Mouse (Mus musculus): ENCODE results near the gene Dip2c. TPM values are rescaled to one million over a fixed set of nuclear protein-coding genes. Genes with fewer than 3 reads are reported as not detected.

Gene Dip2c
- polyA plus RNA-seq, 1 experiment from 2014 or later, result 4.9 TPM

DNA sequence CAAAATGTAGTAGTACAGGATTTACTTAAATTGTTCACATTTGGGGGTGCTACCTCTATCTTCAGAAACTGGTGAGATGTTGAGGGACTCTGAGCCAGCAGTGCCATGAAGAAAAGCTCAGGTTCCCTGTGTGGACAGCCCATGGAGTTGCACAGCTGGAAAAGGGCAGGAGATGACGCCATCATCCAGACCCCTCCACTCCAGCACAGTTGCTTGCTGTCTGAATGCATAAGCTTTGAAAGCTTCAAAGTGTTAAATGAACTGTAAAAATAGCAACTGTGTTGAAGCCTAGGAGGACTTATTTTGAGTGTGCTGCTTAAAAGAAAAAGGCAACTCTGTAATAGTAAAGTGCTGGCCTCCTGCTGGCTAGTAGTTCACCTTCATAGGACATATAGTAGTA lies 122.5 kb downstream of the Dip2c start:
- no peak overlapping the region for H3K27ac ChIP-seq
- 81% methylated on average over 1 of the region's 1 CpGs for WGBS
- no peaks in the 10 kb centered on the region for H3K36me3 ChIP-seq
- H3K27me3 ChIP-seq (ENCODE audit: low read depth, poor library complexity, severe bottlenecking), result no peaks in the 10 kb centered on the region
- no peaks in the 10 kb centered on the region for H3K4me1 ChIP-seq
- no peaks in the 10 kb centered on the region for H3K9me3 ChIP-seq (replicated peaks)
- H3K4me3 ChIP-seq, result no peak overlapping the region
- no peak for DNase-seq (ENCODE audit: low spot score)

DNA sequence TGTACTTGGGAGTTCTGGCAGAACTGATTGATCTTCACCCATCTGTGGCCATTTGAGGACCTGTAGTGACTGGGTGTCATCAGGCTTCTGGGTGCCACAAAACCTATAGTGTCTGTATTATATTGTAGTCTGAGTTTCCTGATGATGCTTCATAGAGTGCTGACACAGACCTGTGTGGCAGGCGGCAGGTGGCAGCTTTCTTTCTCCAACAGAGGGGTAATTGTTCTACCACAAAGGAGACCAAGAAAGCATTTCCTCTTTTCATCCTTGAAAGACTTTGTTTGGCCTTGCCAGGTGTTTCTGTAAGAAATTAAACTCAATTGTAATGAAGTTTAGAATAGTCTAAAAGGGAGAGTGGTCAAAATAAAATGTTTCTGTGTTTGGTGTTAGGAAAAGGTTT lies 129.1 kb downstream of the Dip2c start:
- Histone ChIP-seq H3K4me1 (no peaks in the 10 kb centered on the region), H3K27me3 (ENCODE audit: low read depth, poor library complexity, severe bottlenecking) (no peaks in the 10 kb centered on the region)
- WGBS, result 67% methylated on average over 1 of the region's 1 CpGs

DNA sequence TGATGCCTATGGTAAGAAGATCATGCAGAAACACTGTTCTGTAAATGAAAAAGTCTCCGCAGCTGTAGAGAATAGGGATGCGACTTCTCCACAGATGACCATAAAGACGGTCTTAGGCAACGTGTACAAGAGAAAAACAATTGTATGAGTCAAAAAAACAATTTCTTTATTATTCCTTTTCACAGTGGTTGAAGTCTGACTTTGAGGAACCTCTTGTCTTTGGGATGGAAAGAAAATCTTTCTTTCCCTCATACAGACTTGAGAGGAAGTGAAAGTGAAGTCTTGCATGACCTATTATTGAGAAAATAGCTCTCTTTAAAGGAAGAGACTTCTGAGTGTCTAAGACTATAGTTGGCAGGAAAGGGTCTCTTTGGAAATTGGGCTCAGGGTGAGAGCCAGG lies 132.7 kb downstream of the Dip2c start:
- no peak overlapping the region for H3K4me3 ChIP-seq
- H3K9me3 ChIP-seq (replicated peaks), result no peaks in the 10 kb centered on the region
- no peaks in the 10 kb centered on the region for H3K4me1 ChIP-seq
- WGBS, result 94% methylated on average over 4 of the region's 4 CpGs
- no peak overlapping the region for H3K27ac ChIP-seq
- no peak for DNase-seq (ENCODE audit: low spot score)
- H3K27me3 ChIP-seq (ENCODE audit: low read depth, poor library complexity, severe bottlenecking), result no peaks in the 10 kb centered on the region
- no peaks in the 10 kb centered on the region for H3K36me3 ChIP-seq

More for the DNA sequence above, 129.1 kb downstream of the Dip2c start:
- DNase-seq (ENCODE audit: low spot score), result no peak
- H3K27ac ChIP-seq, result no peak overlapping the region
- no peaks in the 10 kb centered on the region for H3K36me3 ChIP-seq
- no peak overlapping the region for H3K4me3 ChIP-seq
- no peaks in the 10 kb centered on the region for H3K9me3 ChIP-seq (replicated peaks)

DNA sequence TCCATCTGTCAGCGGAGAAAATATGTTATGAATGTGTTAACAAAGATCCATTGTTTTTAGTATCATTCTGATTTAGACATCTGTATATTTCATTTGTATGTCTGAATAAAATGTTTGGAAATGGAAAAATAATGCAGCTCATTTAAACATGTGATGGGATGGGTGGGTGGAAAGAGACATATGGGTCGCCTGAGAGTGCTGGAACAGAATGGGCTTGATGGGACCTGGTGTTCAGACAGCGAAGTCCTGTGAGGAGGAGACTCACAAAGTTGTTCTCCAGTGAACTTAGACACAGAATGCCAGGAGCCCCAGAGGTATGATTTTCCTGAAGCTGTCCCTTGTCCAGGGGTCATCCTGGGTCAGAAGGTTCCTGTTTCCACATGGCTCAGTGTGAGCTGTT lies 142.1 kb downstream of the Dip2c start:
- DNase-seq (ENCODE audit: low spot score), result no peak
- H3K36me3 ChIP-seq, result no peaks in the 10 kb centered on the region
- no peaks in the 10 kb centered on the region for H3K27me3 ChIP-seq (ENCODE audit: low read depth, poor library complexity, severe bottlenecking)
- H3K4me3 ChIP-seq, result no peak overlapping the region
- no peak overlapping the region for H3K27ac ChIP-seq
- H3K4me1 ChIP-seq, result no peaks in the 10 kb centered on the region
- H3K9me3 ChIP-seq (replicated peaks), result no peaks in the 10 kb centered on the region
- WGBS, result 83% methylated on average over 3 of the region's 3 CpGs

DNA sequence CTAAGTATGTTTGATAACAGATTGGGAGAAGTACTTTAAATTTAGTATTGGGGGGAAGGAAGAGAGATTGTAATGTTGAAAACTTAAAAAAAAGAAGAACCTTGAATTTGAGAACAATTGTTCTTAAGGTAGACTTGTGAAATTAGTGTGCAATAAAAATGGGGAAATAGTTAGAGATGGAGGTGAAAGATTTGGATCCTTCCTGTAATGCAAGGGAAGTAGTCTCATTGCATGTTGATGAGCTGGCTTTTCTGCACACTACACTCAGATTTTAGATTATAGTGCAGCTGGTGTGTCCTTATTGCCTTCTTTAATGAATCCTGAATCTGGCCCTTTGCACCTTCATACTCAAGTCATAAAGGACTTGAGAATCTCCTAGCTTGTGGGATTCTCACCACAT lies 142.9 kb downstream of the Dip2c start:
- DNase-seq (ENCODE audit: low spot score), result no peak
- H3K36me3 ChIP-seq, result no peaks in the 10 kb centered on the region
- no peaks in the 10 kb centered on the region for H3K27me3 ChIP-seq (ENCODE audit: low read depth, poor library complexity, severe bottlenecking)
- H3K4me1 ChIP-seq, result no peaks in the 10 kb centered on the region
- no peaks in the 10 kb centered on the region for H3K9me3 ChIP-seq (replicated peaks)
- no peak overlapping the region for H3K4me3 ChIP-seq
- no peak overlapping the region for H3K27ac ChIP-seq

DNA sequence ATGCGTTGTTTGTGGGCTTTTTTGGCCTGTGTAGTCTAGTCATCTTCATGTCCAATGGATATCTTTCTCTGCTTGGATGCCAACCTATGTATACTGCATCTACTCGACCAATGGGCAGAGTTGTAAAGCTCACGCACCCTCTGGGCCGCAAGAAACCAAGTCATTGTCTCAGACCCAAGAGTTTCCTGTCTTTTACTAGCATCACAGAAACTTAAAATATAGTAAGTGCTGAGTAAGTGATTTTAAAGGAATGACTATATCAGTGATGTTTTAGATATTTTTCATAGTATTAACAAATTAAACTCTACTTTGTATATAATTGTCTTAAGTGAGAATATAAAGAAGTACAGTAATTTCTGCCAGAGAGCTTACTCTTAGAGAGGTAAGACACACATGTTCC lies 145.6 kb downstream of the Dip2c start:
- no peaks in the 10 kb centered on the region for H3K36me3 ChIP-seq
- 97% methylated on average over 4 of the region's 4 CpGs for WGBS
- H3K27ac ChIP-seq, result no peak overlapping the region
- no peaks in the 10 kb centered on the region for H3K27me3 ChIP-seq (ENCODE audit: low read depth, poor library complexity, severe bottlenecking)
- H3K4me1 ChIP-seq, result no peaks in the 10 kb centered on the region
- no peaks in the 10 kb centered on the region for H3K9me3 ChIP-seq (replicated peaks)
- no peak overlapping the region for H3K4me3 ChIP-seq
- DNase-seq (ENCODE audit: low spot score), result no peak

DNA sequence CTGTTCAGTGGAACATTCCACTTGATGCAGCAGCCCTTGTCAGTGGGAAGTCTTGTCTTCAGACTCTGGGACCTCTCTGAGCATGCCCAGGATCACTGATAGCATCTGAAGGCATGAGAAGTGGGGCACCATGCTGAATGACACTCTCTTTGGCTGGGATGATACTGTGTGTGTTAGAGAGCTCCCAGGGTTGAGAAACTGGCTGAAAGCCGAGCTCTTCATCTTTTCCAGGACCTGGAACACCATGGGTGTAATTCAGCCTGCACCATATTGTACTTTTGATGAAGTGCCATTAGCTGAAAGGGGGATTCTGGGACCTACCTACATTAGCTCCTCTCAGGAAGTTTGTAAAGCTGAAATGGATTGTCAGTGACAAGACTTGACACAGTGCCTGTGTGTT lies 146.5 kb downstream of the Dip2c start:
- no peaks in the 10 kb centered on the region for H3K27me3 ChIP-seq (ENCODE audit: low read depth, poor library complexity, severe bottlenecking)
- no peak overlapping the region for H3K4me3 ChIP-seq
- WGBS, result 75% methylated on average over 1 of the region's 1 CpGs
- no peak overlapping the region for H3K27ac ChIP-seq
- H3K36me3 ChIP-seq, result no peaks in the 10 kb centered on the region
- no peaks in the 10 kb centered on the region for H3K4me1 ChIP-seq
- DNase-seq (ENCODE audit: low spot score), result no peak
- no peaks in the 10 kb centered on the region for H3K9me3 ChIP-seq (replicated peaks)

DNA sequence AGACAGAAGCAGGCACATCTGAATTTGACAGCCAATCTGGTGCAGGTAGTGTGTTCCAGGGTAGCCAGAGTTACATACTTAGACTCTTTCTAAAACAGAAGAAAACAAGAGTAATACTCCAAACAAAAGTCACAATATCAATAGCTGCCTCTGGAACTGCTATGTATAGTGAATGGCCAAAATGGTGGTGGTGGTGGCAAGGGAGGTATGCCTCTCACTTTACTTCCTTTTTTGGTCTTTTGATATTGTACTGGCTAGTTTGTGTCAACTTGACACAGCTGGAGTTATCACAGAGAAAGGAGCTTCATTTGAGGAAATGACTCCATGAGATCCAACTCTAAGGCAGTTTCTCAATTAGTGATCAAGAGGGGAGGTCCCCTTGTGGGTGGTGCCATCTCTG lies 148.1 kb downstream of the Dip2c start:
- no peaks in the 10 kb centered on the region for H3K9me3 ChIP-seq (replicated peaks)
- H3K27ac ChIP-seq, result no peak overlapping the region
- no peak for DNase-seq (ENCODE audit: low spot score)
- no peak overlapping the region for H3K4me3 ChIP-seq
- H3K4me1 ChIP-seq, result no peaks in the 10 kb centered on the region
- no peaks in the 10 kb centered on the region for H3K36me3 ChIP-seq
- H3K27me3 ChIP-seq (ENCODE audit: low read depth, poor library complexity, severe bottlenecking), result no peaks in the 10 kb centered on the region

DNA sequence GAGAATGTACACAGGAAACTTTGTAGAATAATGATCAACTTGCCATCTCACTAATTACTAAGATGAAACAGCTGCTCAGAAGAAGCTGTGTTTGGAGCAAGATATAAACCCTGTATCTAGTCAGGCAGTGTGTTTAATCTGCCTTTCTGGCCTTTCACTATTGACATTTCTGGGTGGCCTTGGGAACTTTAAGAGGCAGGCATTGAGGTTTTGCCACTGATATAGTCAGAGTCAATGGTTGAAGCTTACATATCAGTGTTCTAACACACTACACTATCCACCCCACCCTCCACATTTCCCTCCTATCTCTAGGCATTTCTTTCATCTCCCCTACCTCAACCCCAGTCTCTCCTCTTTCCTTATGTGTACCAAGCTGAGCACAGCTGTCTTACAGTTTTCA lies 149.9 kb downstream of the Dip2c start:
- Histone ChIP-seq H3K4me3 (no peak overlapping the region), H3K27me3 (ENCODE audit: low read depth, poor library complexity, severe bottlenecking) (no peaks in the 10 kb centered on the region), H3K36me3 (no peaks in the 10 kb centered on the region), H3K9me3 (replicated peaks) (no peaks in the 10 kb centered on the region), H3K4me1 (no peaks in the 10 kb centered on the region), H3K27ac (no peak overlapping the region)
- DNase-seq (ENCODE audit: low spot score), result no peak

DNA sequence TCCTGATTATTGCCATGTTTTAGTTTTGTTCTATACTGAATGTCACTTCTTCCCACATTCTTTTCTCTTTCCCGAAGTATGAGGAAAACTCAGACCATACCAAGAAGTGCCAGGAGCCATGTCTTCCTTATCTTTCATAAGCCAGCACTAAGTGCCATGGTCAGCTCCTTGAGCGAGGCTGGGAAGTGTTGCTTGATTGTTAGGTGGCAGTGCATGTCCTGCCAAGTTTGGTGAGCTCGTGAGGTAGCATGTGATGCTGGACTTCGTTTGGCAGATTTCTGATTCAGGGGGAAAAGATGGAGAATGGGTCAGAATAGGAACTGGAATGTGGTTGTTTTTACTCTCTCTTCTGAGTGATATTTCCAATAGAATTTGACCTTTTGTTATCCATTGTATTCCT lies 150.5 kb downstream of the Dip2c start:
- Histone ChIP-seq H3K4me3 (no peak overlapping the region), H3K36me3 (no peaks in the 10 kb centered on the region), H3K27ac (no peak overlapping the region), H3K9me3 (replicated peaks) (no peaks in the 10 kb centered on the region), H3K27me3 (ENCODE audit: low read depth, poor library complexity, severe bottlenecking) (no peaks in the 10 kb centered on the region), H3K4me1 (no peaks in the 10 kb centered on the region)
- 81% methylated on average over 4 of the region's 4 CpGs for WGBS
- DNase-seq (ENCODE audit: low spot score), result no peak

DNA sequence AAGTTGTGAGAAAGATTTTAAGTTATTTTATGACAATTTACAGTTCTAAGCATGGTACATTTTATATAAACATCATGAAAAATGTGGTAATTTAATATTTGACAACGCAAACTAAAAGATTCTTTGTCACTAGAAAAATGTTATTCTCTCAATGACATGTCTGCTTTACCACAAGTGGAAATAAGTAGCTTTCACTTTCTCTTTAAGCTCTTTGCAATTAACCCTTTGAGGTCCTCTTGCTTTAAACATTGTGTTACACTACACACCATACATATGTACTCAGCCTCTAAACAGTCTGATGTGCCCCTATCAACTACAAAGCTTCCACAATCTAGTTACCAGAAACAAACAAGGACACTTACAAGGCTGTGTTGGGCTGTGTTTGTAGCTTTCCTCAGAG lies 153.6 kb downstream of the Dip2c start:
- Histone ChIP-seq H3K27ac (no peak overlapping the region), H3K27me3 (ENCODE audit: low read depth, poor library complexity, severe bottlenecking) (no peaks in the 10 kb centered on the region), H3K36me3 (no peaks in the 10 kb centered on the region), H3K9me3 (replicated peaks) (no peaks in the 10 kb centered on the region), H3K4me3 (no peak overlapping the region), H3K4me1 (no peaks in the 10 kb centered on the region)
- 94% methylated on average over 1 of the region's 1 CpGs for WGBS
- no peak for DNase-seq (ENCODE audit: low spot score)

DNA sequence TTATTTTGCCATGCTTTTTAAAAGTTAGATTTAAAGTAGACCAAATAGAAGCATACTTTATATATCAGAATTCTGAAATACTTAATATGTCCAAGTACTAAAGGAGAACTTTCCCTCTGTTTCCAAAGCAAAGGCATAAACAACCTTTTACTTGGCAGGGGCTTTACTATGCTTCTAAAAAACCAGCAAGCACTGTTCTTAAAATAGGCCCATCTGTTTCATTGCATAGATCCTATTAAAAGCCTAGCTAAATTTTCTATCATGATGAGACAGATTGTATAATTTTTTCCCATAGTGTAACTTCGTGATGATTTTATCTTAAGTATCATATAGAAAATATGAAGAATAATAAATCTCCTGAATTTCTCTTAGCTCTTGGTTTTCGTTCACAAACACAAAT lies 154.4 kb downstream of the Dip2c start:
- Histone ChIP-seq H3K4me1 (no peaks in the 10 kb centered on the region), H3K36me3 (no peaks in the 10 kb centered on the region), H3K9me3 (replicated peaks) (no peaks in the 10 kb centered on the region), H3K27ac (no peak overlapping the region), H3K27me3 (ENCODE audit: low read depth, poor library complexity, severe bottlenecking) (no peaks in the 10 kb centered on the region), H3K4me3 (no peak overlapping the region)
- 91% methylated on average over 2 of the region's 2 CpGs for WGBS
- no peak for DNase-seq (ENCODE audit: low spot score)

DNA sequence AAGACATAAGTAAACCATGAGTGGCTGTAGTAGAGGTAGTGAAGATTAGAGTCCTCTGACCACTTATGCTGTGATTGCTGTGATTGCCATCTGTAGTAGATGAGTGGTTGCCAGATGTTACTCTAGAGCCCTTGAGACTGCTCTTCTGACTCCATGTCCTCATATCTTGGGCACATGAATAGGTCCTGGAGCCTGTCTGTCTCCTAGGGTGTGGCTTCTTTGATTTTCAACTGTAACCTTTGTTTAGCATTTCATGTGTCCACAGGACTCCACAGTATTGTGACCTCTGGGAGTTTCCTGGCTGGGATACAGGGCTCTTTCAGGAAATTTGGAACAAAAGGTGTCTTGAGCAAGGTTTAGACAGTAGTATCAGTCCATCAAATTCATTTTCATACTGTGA lies 155.1 kb downstream of the Dip2c start:
- H3K4me1 ChIP-seq, result no peaks in the 10 kb centered on the region
- DNase-seq (ENCODE audit: low spot score), result no peak
- H3K27ac ChIP-seq, result no peak overlapping the region
- H3K4me3 ChIP-seq, result no peak overlapping the region
- H3K27me3 ChIP-seq (ENCODE audit: low read depth, poor library complexity, severe bottlenecking), result no peaks in the 10 kb centered on the region
- no peaks in the 10 kb centered on the region for H3K36me3 ChIP-seq
- no peaks in the 10 kb centered on the region for H3K9me3 ChIP-seq (replicated peaks)

DNA sequence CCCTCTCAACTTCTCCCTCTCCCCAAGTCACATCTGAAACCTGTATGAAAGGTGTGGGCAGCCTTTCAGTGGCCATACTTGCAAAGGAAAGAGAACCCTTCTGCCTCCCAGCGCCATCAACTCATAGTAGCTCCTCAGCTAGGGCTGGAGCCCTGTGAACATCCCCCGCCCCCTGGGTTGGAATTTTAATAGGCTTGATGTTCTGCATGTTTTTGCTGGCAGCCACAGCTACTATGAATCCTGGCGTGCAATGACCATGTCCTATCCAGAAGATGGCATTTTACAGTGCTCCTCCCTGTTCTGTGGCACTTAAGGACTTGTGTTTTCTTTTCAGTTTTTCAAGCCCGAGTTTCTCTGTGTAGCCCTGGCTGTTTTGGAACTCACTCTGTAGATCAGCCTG lies 166.7 kb downstream of the Dip2c start:
- no peak for DNase-seq (ENCODE audit: low spot score)
- no peak overlapping the region for H3K27ac ChIP-seq
- no peaks in the 10 kb centered on the region for H3K9me3 ChIP-seq (replicated peaks)
- no peaks in the 10 kb centered on the region for H3K4me1 ChIP-seq
- H3K4me3 ChIP-seq, result no peak overlapping the region
- no peaks in the 10 kb centered on the region for H3K36me3 ChIP-seq
- 82% methylated on average over 4 of the region's 4 CpGs for WGBS
- no peaks in the 10 kb centered on the region for H3K27me3 ChIP-seq (ENCODE audit: low read depth, poor library complexity, severe bottlenecking)
